18 mouse cellular contexts compared by ENCODE assay signal in genomic region chr10:39594716-39595115, GRCm38 (mm10). TPM values are rescaled to one million over a fixed set of nuclear protein-coding genes. Genes with fewer than 3 reads are reported as not detected.
DNase-seq lines count a peak whose midpoint lies in the region; ATAC-seq and TF ChIP-seq lines count a peak whose summit lies in the region.
"Had no signal": no experiment of that assay in that cellular context is flagged by ENCODE, and none has a peak within 500 bp of the region (broad histone marks: within the 10 kb centered on the region; RNA-seq: fewer than 3 reads in every experiment).

No protein-coding gene starts in this region.

- no peak for TF ChIP-seq CTCF in heart, adult 2 months (IDR thresholded peaks at IDR 0.05)

- no peak overlapping the region for H3K9ac ChIP-seq in lung, embryonic 15.5 days
- H3K9ac ChIP-seq in stomach, embryonic 15.5 days, result no peak overlapping the region
- H3K9ac ChIP-seq in heart, adult 2 months (ENCODE audit: low read depth, low read length), result no peak overlapping the region
- H3K9ac ChIP-seq: forebrain, embryonic 15.5 days; heart, embryonic 13.5 days; hindbrain, embryonic 12.5 days had no signal

- TF ChIP-seq POLR2A in heart, adult 2 months (IDR thresholded peaks at IDR 0.05; ENCODE audit: insufficient read depth, low read depth, low read length), result no peak

- H3K79me2 ChIP-seq in heart, adult 2 months (replicated peaks; ENCODE audit: control insufficient read depth, insufficient read depth, low read length), result no peaks in the 10 kb centered on the region

- H3K4me2 ChIP-seq in lung, embryonic 15.5 days, result no peak overlapping the region
- H3K4me2 ChIP-seq in stomach, embryonic 15.5 days, result no peak overlapping the region
- H3K4me2 ChIP-seq: forebrain, embryonic 15.5 days; heart, embryonic 13.5 days; hindbrain, embryonic 12.5 days had no signal

- H3K27me3 ChIP-seq in lung, embryonic 15.5 days, result no peaks in the 10 kb centered on the region
- no peaks in the 10 kb centered on the region for H3K27me3 ChIP-seq in stomach, embryonic 15.5 days (replicated peaks)
- H3K27me3 ChIP-seq in heart, adult 2 months (ENCODE audit: control insufficient read depth, insufficient read depth, low read length), result no peaks in the 10 kb centered on the region
- no peaks in the 10 kb centered on the region for H3K27me3 ChIP-seq in heart, embryonic 10.5 days (ENCODE audit: insufficient read depth, poor library complexity, severe bottlenecking)
- H3K27me3 ChIP-seq: forebrain, embryonic 15.5 days; heart, embryonic 13.5 days; hindbrain, embryonic 12.5 days had no signal

- intact Hi-C loops in heart, adult 2 months (cut with DNase I), result no loop called here

- H3K4me1 ChIP-seq in lung, embryonic 15.5 days, result peaks cover 32% of the 10 kb centered on the region
- peaks cover 9% of the 10 kb centered on the region; the same call in 1 of the 2 replicates for H3K4me1 ChIP-seq in stomach, embryonic 15.5 days
- no peaks in the 10 kb centered on the region for H3K4me1 ChIP-seq in heart, adult 2 months (ENCODE audit: control insufficient read depth, insufficient read depth, low read length)
- H3K4me1 ChIP-seq in heart, embryonic 10.5 days, result peaks cover 7% of the 10 kb centered on the region; the same call in 1 of the 2 replicates

- H3K36me3 ChIP-seq in lung, embryonic 15.5 days, result 0 out of 2 replicates have a peak, but pooled peaks cover 4% of the 10 kb centered on the region
- H3K36me3 ChIP-seq in stomach, embryonic 15.5 days, result peaks cover 4% of the 10 kb centered on the region; the same call in 1 of the 2 replicates
- H3K36me3 ChIP-seq in heart, adult 2 months (ENCODE audit: control insufficient read depth, insufficient read depth, low read length), result no peaks in the 10 kb centered on the region
- peaks cover 3% of the 10 kb centered on the region; the same call in 1 of the 2 replicates for H3K36me3 ChIP-seq in heart, embryonic 10.5 days
- H3K36me3 ChIP-seq: forebrain, embryonic 15.5 days; hindbrain, embryonic 12.5 days had no signal

- DNase-seq in lung, postnatal 10 days, result no peak
- peak; percentile 74 for DNase-seq in ZHBTc4 (ENCODE audit: low read depth, low spot score)
- no peak for DNase-seq in adrenal gland, adult (ENCODE audit: inconsistent age in 2 of 2, low spot score in 1 of 2)
- DNase-seq in heart, adult 2 months, result no peak
- no peak for DNase-seq in heart, embryonic 10.5 days (ENCODE audit: low spot score)
- DNase-seq: adrenal gland, adult 8-10 months; adrenal gland, postnatal 36 days; cerebellum, adult 2 months; cerebellum, postnatal 10 days; heart, postnatal 36 days had no signal

- 61% methylated on average over 1 of the region's 1 CpGs for WGBS in lung, embryonic 15.5 days
- WGBS in stomach, embryonic 15.5 days, result 81% methylated on average over 1 of the region's 1 CpGs
- WGBS in heart, adult 2 months, result 94% methylated on average over 1 of the region's 1 CpGs
- WGBS in heart, embryonic 10.5 days, result 70% methylated on average over 1 of the region's 1 CpGs

- no peak for ATAC-seq in lung, embryonic 15.5 days (ENCODE audit: borderline replicate concordance, extremely low read depth, low FRiP score, low TSS enrichment)
- no peak for ATAC-seq in stomach, embryonic 15.5 days (ENCODE audit: insufficient read depth, low FRiP score, low read depth)
- ATAC-seq: forebrain, embryonic 15.5 days; hindbrain, embryonic 16.5 days; inflammation-experienced regulatory T-cells, adult 6 months had no signal

- peak overlapping the region; percentile 83; the same call in 1 of the 2 replicates for H3K27ac ChIP-seq in lung, embryonic 15.5 days
- H3K27ac ChIP-seq in stomach, embryonic 15.5 days, result peak overlapping the region; percentile 90; the same call in 1 of the 2 replicates
- no peak overlapping the region for H3K27ac ChIP-seq in heart, adult 2 months
- H3K27ac ChIP-seq in heart, embryonic 10.5 days, result no peak overlapping the region
- H3K27ac ChIP-seq: embryonic facial prominence, embryonic 10.5 days; hindbrain, embryonic 12.5 days had no signal

- TF ChIP-seq EP300 in heart, adult 2 months (IDR thresholded peaks at IDR 0.05; ENCODE audit: insufficient read depth, low read depth, low read length), result no peak

- H3K4me3 ChIP-seq in lung, embryonic 15.5 days, result no peak overlapping the region
- no peak overlapping the region for H3K4me3 ChIP-seq in stomach, embryonic 15.5 days (replicated peaks)
- no peak overlapping the region for H3K4me3 ChIP-seq in heart, adult 2 months
- no peak overlapping the region for H3K4me3 ChIP-seq in heart, embryonic 10.5 days
- H3K4me3 ChIP-seq: embryonic facial prominence, embryonic 10.5 days; forebrain, embryonic 15.5 days; heart, embryonic 13.5 days; hindbrain, embryonic 12.5 days had no signal

- no peaks in the 10 kb centered on the region; the same call in 1 of the 2 replicates for H3K9me3 ChIP-seq in lung, embryonic 15.5 days
- 0 out of 2 replicates have a peak, but pooled peaks cover 8% of the 10 kb centered on the region for H3K9me3 ChIP-seq in stomach, embryonic 15.5 days
- H3K9me3 ChIP-seq in heart, embryonic 10.5 days, result peaks cover 8% of the 10 kb centered on the region; the same call in 1 of the 2 replicates

RNA-seq across cellular contexts. Expression of gene Traf3ip2, which starts 18.0 kb away (rescaled TPM):
- polyA plus RNA-seq in lung, embryonic 15.5 days (2015; fragmentation: Nextera tagmentation; extraction: Ambion mirVana), result 30.1 and 33.5 TPM in 2 replicates
- 29.0 and 29.6 TPM in 2 replicates for polyA plus RNA-seq in stomach, embryonic 15.5 days (2015; fragmentation: Nextera tagmentation; extraction: Ambion mirVana)
- total RNA-seq in heart, adult 2 months (2021), result 1 to 10 TPM; 5.0 to 6.5 TPM
- polyA plus RNA-seq in heart, adult 2 months (2012; rRNA removed), result 7.1 and 7.8 TPM in 2 replicates
- 12.6 and 13.7 TPM in 2 replicates for polyA plus RNA-seq in heart, embryonic 10.5 days (2016; fragmentation: Nextera tagmentation; extraction: Ambion mirVana)

Comparison
In these comparisons a context has a peak if more than half of its experiments do, and no peak if none do; other contexts are left out.
1. H3K27ac ChIP-seq: peak in lung, embryonic 15.5 days (single experiment) and stomach, embryonic 15.5 days (single experiment); none in heart, adult 2 months (single experiment) and heart, embryonic 10.5 days (single experiment).